Mouse (Mus musculus): ENCODE data around the gene Cmtm2b. TPM values are rescaled to one million over a fixed set of nuclear protein-coding genes. Genes with fewer than 3 reads are reported as not detected.
"Not testable (repeated sequence)": the region's sequence is repeated elsewhere in the genome, so short reads cannot be mapped to it uniquely, and the experiment has no call there.

Cmtm2b gene
- polyA plus RNA-seq, 1 experiment from 2014 or later, result not detected

GRCm38 (mm10) chr8:104313311-104313710, 8.7 kb upstream of the Cmtm2b start:
- WGBS, result 78% methylated on average over 4 of the region's 4 CpGs
- H3K4me3 ChIP-seq (ENCODE audit: low read depth, low read length), result no peak overlapping the region
- no peak for ATAC-seq
- H3K9me3 ChIP-seq (replicated peaks; ENCODE audit: control insufficient read depth, low read length, poor library complexity, severe bottlenecking), result no peaks in the 10 kb centered on the region
- no peak overlapping the region for H3K27ac ChIP-seq (ENCODE audit: low read length)
- H3K9ac ChIP-seq (ENCODE audit: low read depth, low read length), result no peak overlapping the region
- H3K4me1 ChIP-seq (ENCODE audit: control insufficient read depth, insufficient read depth, low read length), result no peaks in the 10 kb centered on the region
- no peak overlapping the region for H3K4me2 ChIP-seq (ENCODE audit: low read length)
- no peaks in the 10 kb centered on the region for H3K36me3 ChIP-seq (ENCODE audit: control insufficient read depth, insufficient read depth, low read length)
- no peaks in the 10 kb centered on the region for H3K27me3 ChIP-seq (ENCODE audit: control insufficient read depth, insufficient read depth, low read depth, low read length)

DNA sequence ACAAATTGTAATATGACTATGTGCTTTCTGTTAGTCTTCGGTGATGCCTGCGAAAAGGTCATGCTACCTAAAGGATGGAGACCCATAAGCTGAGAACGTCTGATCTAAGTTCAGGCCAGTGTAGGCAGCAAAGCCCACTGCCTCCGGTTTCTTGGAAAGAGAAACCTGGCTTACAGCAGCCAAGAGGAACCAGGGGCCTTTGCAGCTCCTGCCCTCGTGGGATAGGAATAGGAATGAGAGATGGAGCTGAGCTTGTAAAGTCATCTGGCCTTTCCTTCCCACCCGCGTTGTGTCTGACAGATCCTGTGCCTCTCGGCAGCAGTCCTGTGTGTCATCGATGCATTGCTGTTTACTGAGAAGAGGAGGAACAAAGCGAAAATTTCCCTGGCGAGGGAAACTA, 763 bp upstream of the Cmtm2b start, which contains the start of gene Gm11020:
Gene Gm11020 (plus strand): TSS at position 301 of the 400 bp plus-strand sequence.
- 88% methylated on average over 8 of the region's 11 CpGs for WGBS
- not testable (repeated sequence) for H3K9me3 ChIP-seq (replicated peaks; ENCODE audit: control insufficient read depth, low read length, poor library complexity, severe bottlenecking); H3K27ac ChIP-seq (ENCODE audit: low read length); ATAC-seq; H3K36me3 ChIP-seq (ENCODE audit: control insufficient read depth, insufficient read depth, low read length); H3K4me3 ChIP-seq (ENCODE audit: low read depth, low read length); H3K27me3 ChIP-seq (ENCODE audit: control insufficient read depth, insufficient read depth, low read depth, low read length); H3K4me2 ChIP-seq (ENCODE audit: low read length); H3K9ac ChIP-seq (ENCODE audit: low read depth, low read length); H3K4me1 ChIP-seq (ENCODE audit: control insufficient read depth, insufficient read depth, low read length)

DNA sequence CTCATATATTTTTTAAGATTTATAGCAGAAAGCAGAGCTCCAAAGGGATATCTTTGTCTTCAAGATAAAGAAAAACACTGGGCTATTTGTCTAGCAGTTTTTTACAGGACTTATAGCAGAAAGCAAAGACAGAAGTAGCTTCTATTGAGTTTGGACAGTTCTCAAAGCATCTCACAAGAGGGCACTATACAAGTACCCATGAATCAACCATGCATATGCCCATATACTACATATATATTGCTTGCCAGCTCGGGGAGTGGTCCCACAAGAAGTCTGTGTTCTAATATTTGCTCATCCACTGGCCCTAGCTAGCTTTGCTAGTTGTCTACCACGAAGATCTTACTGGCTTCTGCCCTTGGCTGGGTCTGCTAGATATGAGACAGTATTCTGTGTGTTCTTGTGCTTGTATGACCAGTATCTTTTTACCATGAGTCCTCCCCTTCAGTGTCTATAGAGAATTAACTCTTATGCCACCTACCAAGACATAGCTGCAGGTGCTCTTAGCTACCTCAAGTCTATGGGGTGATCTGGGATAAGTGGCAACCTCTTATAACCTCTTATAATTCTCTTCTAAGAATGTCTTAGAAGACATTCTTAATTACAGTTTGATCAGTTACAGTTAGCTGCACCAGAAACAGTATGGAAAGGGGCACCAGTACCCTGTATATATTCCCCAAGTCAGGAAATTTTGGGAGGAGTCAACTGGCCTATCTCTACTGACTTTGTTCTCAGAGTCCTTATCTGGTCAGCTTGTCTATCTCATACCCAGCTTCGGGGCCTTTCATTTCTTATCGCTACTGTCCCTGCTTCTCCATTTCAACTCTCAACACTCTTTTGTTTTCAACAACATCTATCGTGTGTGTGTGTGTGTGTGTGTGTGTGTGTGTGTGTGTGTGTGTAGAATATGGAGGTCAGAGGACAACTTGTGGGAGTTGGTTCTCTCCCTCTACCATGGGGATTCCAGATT, 10.9 kb downstream of the Cmtm2b start:
- H3K4me2 ChIP-seq (ENCODE audit: low read length), result no peak overlapping the region
- H3K36me3 ChIP-seq (ENCODE audit: control insufficient read depth, insufficient read depth, low read length), result no peaks in the 10 kb centered on the region
- H3K4me3 ChIP-seq (ENCODE audit: low read depth, low read length), result no peak overlapping the region
- H3K27ac ChIP-seq (ENCODE audit: low read length), result no peak overlapping the region
- H3K4me1 ChIP-seq (ENCODE audit: control insufficient read depth, insufficient read depth, low read length), result no peaks in the 10 kb centered on the region
- no peaks in the 10 kb centered on the region for H3K9me3 ChIP-seq (replicated peaks; ENCODE audit: control insufficient read depth, low read length, poor library complexity, severe bottlenecking)
- H3K9ac ChIP-seq (ENCODE audit: low read depth, low read length), result no peak overlapping the region
- 83% methylated on average over 5 of the region's 5 CpGs for WGBS
- no peak for ATAC-seq
- H3K27me3 ChIP-seq (ENCODE audit: control insufficient read depth, insufficient read depth, low read depth, low read length), result no peaks in the 10 kb centered on the region

- WGBS, result 82% methylated on average over 5 of the region's 5 CpGs
- Histone ChIP-seq H3K27ac (ENCODE audit: low read length) (no peak overlapping the region), H3K9me3 (replicated peaks; ENCODE audit: control insufficient read depth, low read length, poor library complexity, severe bottlenecking) (no peaks in the 10 kb centered on the region), H3K27me3 (ENCODE audit: control insufficient read depth, insufficient read depth, low read depth, low read length) (no peaks in the 10 kb centered on the region), H3K4me3 (ENCODE audit: low read depth, low read length) (no peak overlapping the region), H3K36me3 (ENCODE audit: control insufficient read depth, insufficient read depth, low read length) (no peaks in the 10 kb centered on the region), H3K4me1 (ENCODE audit: control insufficient read depth, insufficient read depth, low read length) (no peaks in the 10 kb centered on the region), H3K9ac (ENCODE audit: low read depth, low read length) (no peak overlapping the region), H3K4me2 (ENCODE audit: low read length) (no peak overlapping the region)
- ATAC-seq, result no peak
Observed at GRCm38 (mm10) chr8:104333786-104334185, 11.8 kb downstream of the Cmtm2b start.

GRCm38 (mm10) chr8:104334196-104334595, 12.2 kb downstream of the Cmtm2b start:
- H3K9me3 ChIP-seq (replicated peaks; ENCODE audit: control insufficient read depth, low read length, poor library complexity, severe bottlenecking), result no peaks in the 10 kb centered on the region
- no peak overlapping the region for H3K9ac ChIP-seq (ENCODE audit: low read depth, low read length)
- no peak overlapping the region for H3K4me2 ChIP-seq (ENCODE audit: low read length)
- H3K4me1 ChIP-seq (ENCODE audit: control insufficient read depth, insufficient read depth, low read length), result no peaks in the 10 kb centered on the region
- no peaks in the 10 kb centered on the region for H3K36me3 ChIP-seq (ENCODE audit: control insufficient read depth, insufficient read depth, low read length)
- H3K27me3 ChIP-seq (ENCODE audit: control insufficient read depth, insufficient read depth, low read depth, low read length), result no peaks in the 10 kb centered on the region
- H3K4me3 ChIP-seq (ENCODE audit: low read depth, low read length), result no peak overlapping the region
- no peak for ATAC-seq
- WGBS, result 64% methylated on average over 1 of the region's 1 CpGs
- H3K27ac ChIP-seq (ENCODE audit: low read length), result no peak overlapping the region

GRCm38 (mm10) chr8:104336806-104337205, 14.8 kb downstream of the Cmtm2b start:
- no peak for ATAC-seq
- Histone ChIP-seq H3K27me3 (ENCODE audit: control insufficient read depth, insufficient read depth, low read depth, low read length) (no peaks in the 10 kb centered on the region), H3K36me3 (ENCODE audit: control insufficient read depth, insufficient read depth, low read length) (no peaks in the 10 kb centered on the region), H3K9me3 (replicated peaks; ENCODE audit: control insufficient read depth, low read length, poor library complexity, severe bottlenecking) (no peaks in the 10 kb centered on the region), H3K27ac (ENCODE audit: low read length) (no peak overlapping the region), H3K9ac (ENCODE audit: low read depth, low read length) (no peak overlapping the region), H3K4me3 (ENCODE audit: low read depth, low read length) (no peak overlapping the region), H3K4me2 (ENCODE audit: low read length) (no peak overlapping the region), H3K4me1 (ENCODE audit: control insufficient read depth, insufficient read depth, low read length) (peaks cover 8% of the 10 kb centered on the region)
- 85% methylated on average over 1 of the region's 1 CpGs for WGBS

GRCm38 (mm10) chr8:104337890-104338289, 15.9 kb downstream of the Cmtm2b start:
- no peak overlapping the region for H3K27ac ChIP-seq (ENCODE audit: low read length)
- H3K9ac ChIP-seq (ENCODE audit: low read depth, low read length), result no peak overlapping the region
- H3K4me3 ChIP-seq (ENCODE audit: low read depth, low read length), result no peak overlapping the region
- H3K4me1 ChIP-seq (ENCODE audit: control insufficient read depth, insufficient read depth, low read length), result peaks cover 8% of the 10 kb centered on the region
- H3K4me2 ChIP-seq (ENCODE audit: low read length), result no peak overlapping the region
- no peaks in the 10 kb centered on the region for H3K36me3 ChIP-seq (ENCODE audit: control insufficient read depth, insufficient read depth, low read length)
- no peaks in the 10 kb centered on the region for H3K27me3 ChIP-seq (ENCODE audit: control insufficient read depth, insufficient read depth, low read depth, low read length)
- no peaks in the 10 kb centered on the region for H3K9me3 ChIP-seq (replicated peaks; ENCODE audit: control insufficient read depth, low read length, poor library complexity, severe bottlenecking)
- 56% methylated on average over 3 of the region's 3 CpGs for WGBS
- ATAC-seq, result no peak

DNA sequence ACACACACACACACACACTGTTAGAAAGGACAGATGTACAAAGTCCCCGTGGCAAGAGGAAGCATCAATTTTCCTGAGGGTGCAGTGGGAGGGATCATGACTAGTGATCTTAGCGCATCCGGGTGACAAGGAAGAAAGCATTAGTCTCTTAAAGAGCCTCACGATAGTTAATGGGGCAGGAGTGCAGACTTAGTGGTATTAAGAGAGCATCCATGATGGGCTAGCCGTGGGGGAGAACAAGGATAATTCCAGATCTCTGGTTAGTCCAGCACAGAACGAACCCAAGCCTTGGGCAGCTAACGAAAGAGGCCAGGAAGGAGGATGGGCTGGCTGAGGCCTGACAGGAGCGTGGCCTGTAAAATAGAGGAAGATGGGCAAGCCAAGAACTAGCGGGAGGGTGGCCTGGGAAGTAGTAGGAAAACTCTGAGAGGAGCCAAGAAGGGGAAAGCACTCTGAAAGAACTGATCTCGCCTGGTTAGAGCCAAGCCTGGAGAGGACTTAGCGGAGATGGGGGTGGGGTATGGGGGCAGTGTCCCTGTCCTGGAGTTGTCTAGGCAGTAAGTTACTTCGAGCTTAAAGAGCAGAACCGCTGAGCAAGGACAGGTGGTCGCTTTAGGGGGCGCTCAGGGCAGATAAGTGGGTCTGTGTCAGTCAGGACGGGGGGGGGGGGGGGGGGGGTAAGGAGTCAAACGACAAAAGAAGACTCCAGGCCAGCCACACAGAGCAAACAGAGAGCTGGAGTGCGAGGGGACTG, 17.4 kb downstream of the Cmtm2b start, which contains the start of gene Cmtm3:
Gene Cmtm3 (plus strand): TSS at position 182 of the 754 bp plus-strand sequence.
- peak within 1 kb of the TSS; percentile 73 for H3K9ac ChIP-seq (ENCODE audit: low read depth, low read length)
- H3K4me1 ChIP-seq (ENCODE audit: control insufficient read depth, insufficient read depth, low read length), result peaks cover 8% of the 10 kb centered on the region
- H3K36me3 ChIP-seq (ENCODE audit: control insufficient read depth, insufficient read depth, low read length), result no peaks in the 10 kb centered on the region
- ATAC-seq, result no peak; the same call in 1 of the 2 replicates
- 17% methylated on average over 16 of the region's 18 CpGs for WGBS
- no peaks in the 10 kb centered on the region for H3K27me3 ChIP-seq (ENCODE audit: control insufficient read depth, insufficient read depth, low read depth, low read length)
- H3K4me3 ChIP-seq (ENCODE audit: low read depth, low read length), result peak within 1 kb of the TSS; percentile 56
- H3K27ac ChIP-seq (ENCODE audit: low read length), result no peak within 1 kb of the TSS
- peak within 1 kb of the TSS; percentile 86 for H3K4me2 ChIP-seq (ENCODE audit: low read length)
- no peaks in the 10 kb centered on the region for H3K9me3 ChIP-seq (replicated peaks; ENCODE audit: control insufficient read depth, low read length, poor library complexity, severe bottlenecking)

DNA sequence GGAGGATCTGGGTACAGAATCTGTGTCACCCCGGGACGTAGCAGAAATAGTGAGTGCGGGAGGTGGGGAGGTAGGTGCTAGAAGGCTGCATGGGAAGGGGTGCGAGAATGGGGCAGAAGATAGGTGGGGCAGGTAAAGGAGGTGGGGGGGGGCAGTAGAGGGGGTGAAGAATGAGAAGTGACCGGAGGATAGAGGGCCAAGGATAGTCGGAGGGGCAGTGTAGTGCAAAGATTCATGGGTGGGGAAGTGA, 17.9 kb downstream of the Cmtm2b start:
- H3K9ac ChIP-seq (ENCODE audit: low read depth, low read length), result peak overlapping the region; percentile 73
- WGBS, result under 1% methylated on average over 6 of the region's 6 CpGs
- no peaks in the 10 kb centered on the region for H3K9me3 ChIP-seq (replicated peaks; ENCODE audit: control insufficient read depth, low read length, poor library complexity, severe bottlenecking)
- no peak overlapping the region for H3K27ac ChIP-seq (ENCODE audit: low read length)
- ATAC-seq, result peak; percentile 11; the same call in 1 of the 2 replicates
- H3K4me2 ChIP-seq (ENCODE audit: low read length), result peak overlapping the region; percentile 86
- peak overlapping the region; percentile 56 for H3K4me3 ChIP-seq (ENCODE audit: low read depth, low read length)
- no peaks in the 10 kb centered on the region for H3K36me3 ChIP-seq (ENCODE audit: control insufficient read depth, insufficient read depth, low read length)
- no peaks in the 10 kb centered on the region for H3K27me3 ChIP-seq (ENCODE audit: control insufficient read depth, insufficient read depth, low read depth, low read length)
- H3K4me1 ChIP-seq (ENCODE audit: control insufficient read depth, insufficient read depth, low read length), result peaks cover 8% of the 10 kb centered on the region
